Mouse (Mus musculus) midbrain, embryonic 16.5 days (tissue): ENCODE results near the gene Fmod. TPM values are rescaled to one million over a fixed set of nuclear protein-coding genes. Genes with fewer than 3 reads are reported as not detected.

ENCODE experiments used
- ATAC-seq: fragments of 200-750 bp; cut with Nextera tagmentation; 2 replicates; pipeline ENCODE4 v1.8.0; 2017; ENCODE audit warnings: moderate TSS enrichment
- H3K27ac ChIP-seq: fragments of 300-500 bp; sonication (generic); 2 replicates; pipeline ENCODE4 v1.5.1; 2014; ENCODE audit warnings: mild to moderate bottlenecking, low read length, mixed read lengths
- H3K27me3 ChIP-seq: fragments of 300-500 bp; sonication (generic); 2 replicates; pipeline ENCODE4 v1.6.1; 2014; ENCODE audit warnings: low read depth, low read length, mixed read lengths; ENCODE audit not compliant: control insufficient read depth, insufficient read depth
- H3K36me3 ChIP-seq: fragments of 300-500 bp; sonication (generic); 2 replicates; pipeline ENCODE4 v1.6.1; 2014; ENCODE audit warnings: mild to moderate bottlenecking, low read length, moderate library complexity, mixed read lengths; ENCODE audit not compliant: control insufficient read depth, insufficient read depth
- H3K4me1 ChIP-seq: fragments of 300-500 bp; sonication (generic); 2 replicates; pipeline ENCODE4 v1.6.1; 2014; ENCODE audit warnings: mild to moderate bottlenecking, low read length, mixed read lengths; ENCODE audit not compliant: control insufficient read depth, insufficient read depth
- H3K4me2 ChIP-seq: fragments of 300-500 bp; sonication (generic); 2 replicates; pipeline ENCODE4 v1.6.1; 2014; ENCODE audit warnings: mild to moderate bottlenecking, low read length, mixed read lengths
- H3K4me3 ChIP-seq: fragments of 300-500 bp; sonication (generic); 2 replicates; pipeline ENCODE4 v1.5.1; 2014; ENCODE audit warnings: low read depth, mild to moderate bottlenecking, low read length, moderate library complexity, mixed read lengths
- H3K9ac ChIP-seq: fragments of 300-500 bp; sonication (generic); 2 replicates; pipeline ENCODE4 v1.6.1; 2014; ENCODE audit warnings: low read depth, low read length, mixed read lengths
- H3K9me3 ChIP-seq: fragments of 300-500 bp; sonication (generic); replicated peaks from 2 replicates; pipeline ENCODE4 v1.6.1; 2014; ENCODE audit warnings: mild to moderate bottlenecking, low read length, mixed read lengths; ENCODE audit not compliant: control insufficient read depth, poor library complexity, severe bottlenecking
- WGBS: fragments of 180-500 bp; shearing (Covaris S2); extraction: QIAGEN DNeasy Blood & Tissue Kit; methylation state at CpG from one replicate; pipeline ENCODE4 v1.1.7; 2014; 5-methylcytosine and 5-hydroxymethylcytosine counted together
- polyA plus RNA-seq: library from polyadenylated mRNA; unstranded; fragments of >200 nt; fragmentation: Nextera tagmentation; extraction: Ambion mirVana; gene quantifications from 2 replicates; pipeline ENCODE4 v1.2.1, GENCODE M21; 2015

The Fmod gene
- polyA plus RNA-seq, 1 experiment from 2014 or later = 15.2 TPM

- under 1% methylated on average over 31 of the region's 31 CpGs for WGBS
- Histone ChIP-seq H3K9ac (peak overlapping the region; percentile 75), H3K27me3 (no peaks in the 10 kb centered on the region), H3K9me3 (no peaks in the 10 kb centered on the region), H3K36me3 (no peaks in the 10 kb centered on the region), H3K27ac (peak overlapping the region; percentile 95), H3K4me1 (peaks cover 35% of the 10 kb centered on the region), H3K4me2 (peak overlapping the region; percentile 91), H3K4me3 (peak overlapping the region; percentile 42)
- ATAC-seq = peak; percentile 91
Measured at GRCm38 (mm10) chr1:134060849-134061569, 24.0 kb downstream of the Fmod start.

GRCm38 (mm10) chr1:134061915-134062314 lies 24.9 kb downstream of the Fmod start:
- Histone ChIP-seq H3K4me1 (peaks cover 40% of the 10 kb centered on the region), H3K4me3 (no peak overlapping the region), H3K9ac (no peak overlapping the region), H3K9me3 (no peaks in the 10 kb centered on the region), H3K4me2 (no peak overlapping the region), H3K36me3 (no peaks in the 10 kb centered on the region), H3K27ac (peak overlapping the region; percentile 95), H3K27me3 (no peaks in the 10 kb centered on the region)
- WGBS = 29% methylated on average over 3 of the region's 3 CpGs
- ATAC-seq = no peak

- H3K4me1 ChIP-seq = peaks cover 46% of the 10 kb centered on the region
- no peaks in the 10 kb centered on the region for H3K9me3 ChIP-seq
- peak overlapping the region; percentile 31; the same call in 1 of the 2 replicates for H3K4me2 ChIP-seq
- peak; percentile 63 for ATAC-seq
- H3K9ac ChIP-seq = peak overlapping the region; percentile 20; the same call in 1 of the 2 replicates
- H3K4me3 ChIP-seq = no peak overlapping the region
- no peaks in the 10 kb centered on the region for H3K27me3 ChIP-seq
- no peaks in the 10 kb centered on the region for H3K36me3 ChIP-seq
- WGBS = 4% methylated on average over 11 of the region's 11 CpGs
- peak overlapping the region; percentile 95 for H3K27ac ChIP-seq
Measured at GRCm38 (mm10) chr1:134062411-134063085, 25.5 kb downstream of the Fmod start.

- peak overlapping the region; percentile 56; the same call in 1 of the 2 replicates for H3K9ac ChIP-seq
Measured at GRCm38 (mm10) chr1:134063086-134063772, 26.2 kb downstream of the Fmod start.

DNA sequence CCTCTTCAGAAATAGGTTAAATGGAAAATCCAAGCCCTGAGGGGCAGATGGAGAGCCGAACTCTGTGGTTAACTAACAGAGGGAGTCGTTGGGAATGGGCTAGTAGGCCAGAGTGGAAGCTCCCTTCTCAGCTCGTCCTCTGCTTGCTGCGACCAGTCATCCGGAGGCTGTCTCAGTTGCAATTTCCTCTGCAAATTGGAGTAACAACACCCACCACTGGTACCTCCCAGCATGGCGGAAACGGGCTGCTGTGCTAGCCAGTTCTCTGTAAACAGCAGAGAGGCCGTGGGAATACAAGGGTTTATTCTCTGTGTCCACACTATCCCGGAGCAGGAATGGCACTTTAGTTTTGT lies 26.7 kb downstream of the Fmod start:
- no peaks in the 10 kb centered on the region for H3K9me3 ChIP-seq
- no peaks in the 10 kb centered on the region for H3K36me3 ChIP-seq
- H3K27ac ChIP-seq = peak overlapping the region; percentile 95
- H3K4me3 ChIP-seq = no peak overlapping the region
- peaks cover 48% of the 10 kb centered on the region for H3K4me1 ChIP-seq
- H3K4me2 ChIP-seq = peak overlapping the region; percentile 31; the same call in 1 of the 2 replicates
- ATAC-seq = 0 out of 2 replicates have a peak, but pooled peaks have one; percentile 0
- WGBS = 4% methylated on average over 9 of the region's 9 CpGs
- H3K9ac ChIP-seq = no peak overlapping the region
- no peaks in the 10 kb centered on the region for H3K27me3 ChIP-seq

More at GRCm38 (mm10) chr1:134063086-134063772, 26.2 kb downstream of the Fmod start:
- Histone ChIP-seq H3K27ac (peak overlapping the region; percentile 95), H3K27me3 (no peaks in the 10 kb centered on the region), H3K4me2 (peak overlapping the region; percentile 31), H3K4me1 (peaks cover 48% of the 10 kb centered on the region), H3K4me3 (no peak overlapping the region), H3K9me3 (no peaks in the 10 kb centered on the region), H3K36me3 (no peaks in the 10 kb centered on the region)
- peak; percentile 61 for ATAC-seq
- WGBS = 2% methylated on average over 30 of the region's 33 CpGs

- Histone ChIP-seq H3K4me3 (no peak overlapping the region), H3K4me2 (no peak overlapping the region), H3K27me3 (no peaks in the 10 kb centered on the region), H3K36me3 (no peaks in the 10 kb centered on the region), H3K9ac (no peak overlapping the region), H3K27ac (peak overlapping the region; percentile 95), H3K4me1 (peaks cover 48% of the 10 kb centered on the region), H3K9me3 (no peaks in the 10 kb centered on the region)
- no peak for ATAC-seq
- 54% methylated on average over 2 of the region's 2 CpGs for WGBS
Measured at GRCm38 (mm10) chr1:134064296-134064831, 27.3 kb downstream of the Fmod start.

DNA sequence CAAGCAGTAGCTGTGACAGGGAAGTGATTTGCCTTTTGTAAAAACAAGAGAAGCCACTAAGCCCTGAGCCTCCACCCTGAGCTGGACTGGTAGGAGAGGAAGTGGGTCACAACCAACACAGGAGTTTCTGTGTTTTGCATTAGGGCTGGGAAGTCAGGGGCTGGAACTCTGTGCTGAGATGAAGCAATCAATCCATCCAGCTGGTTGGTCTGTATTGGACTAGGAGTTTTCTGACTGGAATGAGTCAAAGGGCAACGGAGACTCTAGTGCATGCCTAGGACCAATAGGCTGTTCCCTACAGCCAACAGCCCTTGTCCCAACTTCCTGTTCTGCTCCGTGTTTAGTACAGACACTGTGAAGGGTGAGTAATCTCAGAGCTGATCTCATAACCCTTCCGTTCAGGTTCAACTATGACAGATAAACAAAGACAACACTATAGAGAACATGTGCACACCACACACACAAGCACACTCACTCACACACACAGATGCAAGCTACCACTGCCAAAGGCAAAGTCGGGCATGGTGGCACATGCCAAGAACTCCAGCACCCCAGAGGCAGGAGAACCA lies 28.3 kb downstream of the Fmod start:
- Histone ChIP-seq H3K27me3 (no peaks in the 10 kb centered on the region), H3K36me3 (no peaks in the 10 kb centered on the region), H3K4me1 (peaks cover 45% of the 10 kb centered on the region), H3K9me3 (no peaks in the 10 kb centered on the region), H3K4me2 (no peak overlapping the region), H3K27ac (0 out of 2 replicates have a peak overlapping the region, but pooled peaks have one; percentile 42), H3K9ac (no peak overlapping the region), H3K4me3 (no peak overlapping the region)
- ATAC-seq = no peak
- WGBS = 66% methylated on average over 4 of the region's 4 CpGs

DNA sequence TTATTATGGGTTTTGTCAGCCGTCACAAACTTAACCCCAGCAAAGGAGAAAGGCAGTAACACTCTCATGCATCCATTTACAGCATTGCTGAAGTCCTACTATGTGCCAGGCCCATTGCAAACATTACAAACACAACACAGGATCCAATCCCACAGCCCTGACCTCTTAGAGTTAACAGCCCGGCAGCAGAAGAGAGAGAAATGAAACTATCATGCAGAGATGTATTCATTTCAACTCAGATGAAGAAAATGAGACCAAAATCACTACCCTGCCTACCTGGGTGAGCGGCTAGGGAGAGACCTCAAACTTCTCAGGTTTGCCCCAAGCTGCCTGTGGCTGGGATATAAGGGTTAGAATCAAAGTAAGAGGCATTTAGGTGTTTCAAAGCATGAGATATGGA lies 29.5 kb downstream of the Fmod start:
- Histone ChIP-seq H3K27ac (peak overlapping the region; percentile 25; the same call in 1 of the 2 replicates), H3K9ac (no peak overlapping the region), H3K36me3 (no peaks in the 10 kb centered on the region), H3K4me2 (no peak overlapping the region), H3K27me3 (no peaks in the 10 kb centered on the region), H3K4me1 (peaks cover 36% of the 10 kb centered on the region), H3K4me3 (no peak overlapping the region), H3K9me3 (no peaks in the 10 kb centered on the region)
- ATAC-seq = no peak
- 38% methylated on average over 3 of the region's 3 CpGs for WGBS
